Mouse (Mus musculus): Measurements from ENCODE around the gene Lce1a1. TPM values are rescaled to one million over a fixed set of nuclear protein-coding genes. Genes with fewer than 3 reads are reported as not detected.

The Lce1a1 gene
- polyA plus RNA-seq, 1 experiment from 2014 or later: not detected

GRCm38 (mm10) chr3:92609804-92610203 is 38.3 kb downstream of the Lce1a1 start:
- Histone ChIP-seq H3K27ac (replicated peaks) (no peak overlapping the region), H3K4me1 (replicated peaks) (no peaks in the 10 kb centered on the region), H3K4me2 (no peak overlapping the region), H3K4me3 (replicated peaks) (no peak overlapping the region), H3K36me3 (replicated peaks) (no peaks in the 10 kb centered on the region), H3K9ac (no peak overlapping the region), H3K27me3 (no peaks in the 10 kb centered on the region), H3K9me3 (replicated peaks) (no peaks in the 10 kb centered on the region)
- 34% methylated on average over 1 of the region's 1 CpGs for WGBS (ENCODE audit: insufficient replicate concordance)
- no peak for ATAC-seq (ENCODE audit: insufficient read depth)

GRCm38 (mm10) chr3:92607392-92607791 is 40.7 kb downstream of the Lce1a1 start, which contains the start of gene 2210017I01Rik:
Gene 2210017I01Rik, minus strand, starts transcription at chr3:92607492.
- no peak within 1 kb of the TSS for H3K27ac ChIP-seq (replicated peaks)
- no peak within 1 kb of the TSS for H3K4me2 ChIP-seq
- H3K9me3 ChIP-seq (replicated peaks): no peaks in the 10 kb centered on the region
- no peak within 1 kb of the TSS for H3K9ac ChIP-seq
- H3K4me3 ChIP-seq (replicated peaks): no peak within 1 kb of the TSS
- no peak for ATAC-seq (ENCODE audit: insufficient read depth)
- H3K36me3 ChIP-seq (replicated peaks): no peaks in the 10 kb centered on the region
- no peaks in the 10 kb centered on the region for H3K27me3 ChIP-seq
- no peaks in the 10 kb centered on the region for H3K4me1 ChIP-seq (replicated peaks)

GRCm38 (mm10) chr3:92602169-92602568 is 45.9 kb downstream of the Lce1a1 start:
- Histone ChIP-seq H3K9me3 (replicated peaks) (no peaks in the 10 kb centered on the region), H3K36me3 (replicated peaks) (no peaks in the 10 kb centered on the region), H3K4me1 (replicated peaks) (no peaks in the 10 kb centered on the region), H3K9ac (no peak overlapping the region), H3K4me2 (no peak overlapping the region), H3K27ac (replicated peaks) (no peak overlapping the region), H3K4me3 (replicated peaks) (no peak overlapping the region), H3K27me3 (no peaks in the 10 kb centered on the region)
- 16% methylated on average over 1 of the region's 1 CpGs for WGBS (ENCODE audit: insufficient replicate concordance)
- ATAC-seq (ENCODE audit: insufficient read depth): no peak

DNA sequence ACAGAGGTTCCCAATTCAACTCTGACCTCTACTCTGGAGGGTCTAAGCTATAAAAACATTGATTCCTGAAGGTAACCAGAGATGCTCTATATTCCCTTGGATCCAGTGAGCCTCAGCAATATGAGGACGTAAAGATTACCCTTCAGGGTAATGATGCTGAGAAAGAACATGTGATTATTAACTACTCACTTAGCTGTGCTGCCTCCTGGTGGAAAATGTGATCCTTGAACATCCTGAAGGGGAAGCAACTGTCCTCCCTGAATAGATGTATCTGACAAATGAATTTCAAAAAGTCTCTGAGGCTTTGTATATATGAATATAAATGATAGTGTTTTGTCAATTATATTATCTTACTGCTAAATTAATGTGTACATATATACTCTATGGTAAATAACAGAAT is 47.7 kb downstream of the Lce1a1 start:
- WGBS (ENCODE audit: insufficient replicate concordance): 41% methylated on average over 1 of the region's 1 CpGs
- Histone ChIP-seq H3K9ac (no peak overlapping the region), H3K36me3 (replicated peaks) (no peaks in the 10 kb centered on the region), H3K4me2 (no peak overlapping the region), H3K9me3 (replicated peaks) (no peaks in the 10 kb centered on the region), H3K27ac (replicated peaks) (no peak overlapping the region), H3K4me1 (replicated peaks) (no peaks in the 10 kb centered on the region), H3K27me3 (no peaks in the 10 kb centered on the region), H3K4me3 (replicated peaks) (no peak overlapping the region)
- no peak for ATAC-seq (ENCODE audit: insufficient read depth)

GRCm38 (mm10) chr3:92599973-92600372 is 48.1 kb downstream of the Lce1a1 start:
- Histone ChIP-seq H3K36me3 (replicated peaks) (no peaks in the 10 kb centered on the region), H3K4me3 (replicated peaks) (no peak overlapping the region), H3K9ac (no peak overlapping the region), H3K9me3 (replicated peaks) (no peaks in the 10 kb centered on the region), H3K4me2 (no peak overlapping the region), H3K27ac (replicated peaks) (no peak overlapping the region), H3K27me3 (no peaks in the 10 kb centered on the region), H3K4me1 (replicated peaks) (no peaks in the 10 kb centered on the region)
- no peak for ATAC-seq (ENCODE audit: insufficient read depth)

GRCm38 (mm10) chr3:92598429-92598828 is 49.7 kb downstream of the Lce1a1 start:
- Histone ChIP-seq H3K4me1 (replicated peaks) (no peaks in the 10 kb centered on the region), H3K36me3 (replicated peaks) (no peaks in the 10 kb centered on the region), H3K27me3 (no peaks in the 10 kb centered on the region), H3K9me3 (replicated peaks) (no peaks in the 10 kb centered on the region), H3K27ac (replicated peaks) (no peak overlapping the region), H3K4me2 (no peak overlapping the region), H3K9ac (no peak overlapping the region), H3K4me3 (replicated peaks) (no peak overlapping the region)
- WGBS (ENCODE audit: insufficient replicate concordance): 65% methylated on average over 2 of the region's 2 CpGs
- ATAC-seq (ENCODE audit: insufficient read depth): no peak

Other genes starting within 250 kb of the Lce1a1 start
- not detected in 2 replicates for gene Sprr2i, start 240.3 kb downstream of the Lce1a1 start, polyA plus RNA-seq (2015; fragmentation: Nextera tagmentation; extraction: Ambion mirVana)
- gene Sprr2j-ps, start 230.2 kb downstream of the Lce1a1 start, polyA plus RNA-seq (2015; fragmentation: Nextera tagmentation; extraction: Ambion mirVana): not detected in 2 replicates
- gene Gm9774, start 218.9 kb downstream of the Lce1a1 start, polyA plus RNA-seq (2015; fragmentation: Nextera tagmentation; extraction: Ambion mirVana): 2.1 and 6.5 TPM in 2 replicates
- gene Sprr2k, start 215.7 kb downstream of the Lce1a1 start, polyA plus RNA-seq (2015; fragmentation: Nextera tagmentation; extraction: Ambion mirVana): not detected in 2 replicates
- not detected in 2 replicates for gene Sprr1b, start 209.5 kb downstream of the Lce1a1 start, polyA plus RNA-seq (2015; fragmentation: Nextera tagmentation; extraction: Ambion mirVana)
- not detected in 2 replicates for gene Sprr3, start 189.6 kb downstream of the Lce1a1 start, polyA plus RNA-seq (2015; fragmentation: Nextera tagmentation; extraction: Ambion mirVana)
- gene Sprr1a, start 162.4 kb downstream of the Lce1a1 start, polyA plus RNA-seq (2015; fragmentation: Nextera tagmentation; extraction: Ambion mirVana): 0.20 and 0.22 TPM in 2 replicates
- gene Sprr4, start 147.8 kb downstream of the Lce1a1 start, polyA plus RNA-seq (2015; fragmentation: Nextera tagmentation; extraction: Ambion mirVana): not detected in 2 replicates
- not detected in 2 replicates for gene 2310046K23Rik, start 113.8 kb downstream of the Lce1a1 start, polyA plus RNA-seq (2015; fragmentation: Nextera tagmentation; extraction: Ambion mirVana)
- gene Ivl, start 74.6 kb downstream of the Lce1a1 start, polyA plus RNA-seq (2015; fragmentation: Nextera tagmentation; extraction: Ambion mirVana): 0.08 TPM in 1 of 2 replicates, not detected in the other
- gene Smcp, start 59.3 kb downstream of the Lce1a1 start, polyA plus RNA-seq (2015; fragmentation: Nextera tagmentation; extraction: Ambion mirVana): not detected in 2 replicates
- not detected in 2 replicates for gene 2210017I01Rik, start 40.8 kb downstream of the Lce1a1 start, polyA plus RNA-seq (2015; fragmentation: Nextera tagmentation; extraction: Ambion mirVana)
- gene Lce6a, start 26.6 kb downstream of the Lce1a1 start, polyA plus RNA-seq (2015; fragmentation: Nextera tagmentation; extraction: Ambion mirVana): 0.15 TPM in 1 of 2 replicates, not detected in the other
- not detected in 2 replicates for gene Lce1b, start 8.6 kb upstream of the Lce1a1 start, polyA plus RNA-seq (2015; fragmentation: Nextera tagmentation; extraction: Ambion mirVana)
- not detected in 2 replicates for gene Lce1a2, start 22.0 kb upstream of the Lce1a1 start, polyA plus RNA-seq (2015; fragmentation: Nextera tagmentation; extraction: Ambion mirVana)
- gene Lce1c, start 30.9 kb upstream of the Lce1a1 start, polyA plus RNA-seq (2015; fragmentation: Nextera tagmentation; extraction: Ambion mirVana): not detected in 2 replicates
- gene Lce1d, start 38.9 kb upstream of the Lce1a1 start, polyA plus RNA-seq (2015; fragmentation: Nextera tagmentation; extraction: Ambion mirVana): not detected in 2 replicates
- not detected in 2 replicates for gene Lce1e, start 60.8 kb upstream of the Lce1a1 start, polyA plus RNA-seq (2015; fragmentation: Nextera tagmentation; extraction: Ambion mirVana)
- not detected in 2 replicates for gene Lce1f, start 72.0 kb upstream of the Lce1a1 start, polyA plus RNA-seq (2015; fragmentation: Nextera tagmentation; extraction: Ambion mirVana)
- gene Gm38119, start 90.8 kb upstream of the Lce1a1 start, polyA plus RNA-seq (2015; fragmentation: Nextera tagmentation; extraction: Ambion mirVana): not detected in 2 replicates
- not detected in 2 replicates for gene Lce1g, start 104.0 kb upstream of the Lce1a1 start, polyA plus RNA-seq (2015; fragmentation: Nextera tagmentation; extraction: Ambion mirVana)
- gene Lce1h, start 116.8 kb upstream of the Lce1a1 start, polyA plus RNA-seq (2015; fragmentation: Nextera tagmentation; extraction: Ambion mirVana): not detected in 2 replicates
- gene Lce1i, start 130.6 kb upstream of the Lce1a1 start, polyA plus RNA-seq (2015; fragmentation: Nextera tagmentation; extraction: Ambion mirVana): not detected in 2 replicates
- not detected in 2 replicates for gene Lce1j, start 142.2 kb upstream of the Lce1a1 start, polyA plus RNA-seq (2015; fragmentation: Nextera tagmentation; extraction: Ambion mirVana)
- not detected in 2 replicates for gene Lce1k, start 159.6 kb upstream of the Lce1a1 start, polyA plus RNA-seq (2015; fragmentation: Nextera tagmentation; extraction: Ambion mirVana)
- not detected in 2 replicates for gene Kprp, start 178.9 kb upstream of the Lce1a1 start, polyA plus RNA-seq (2015; fragmentation: Nextera tagmentation; extraction: Ambion mirVana)
- gene Lce1l, start 203.0 kb upstream of the Lce1a1 start, polyA plus RNA-seq (2015; fragmentation: Nextera tagmentation; extraction: Ambion mirVana): not detected in 2 replicates
- gene 2310050C09Rik, start 221.9 kb upstream of the Lce1a1 start, polyA plus RNA-seq (2015; fragmentation: Nextera tagmentation; extraction: Ambion mirVana): not detected in 2 replicates

Measured in liver, embryonic 15.5 days (tissue).